Mouse (Mus musculus) liver, embryonic 15.5 days (tissue): ENCODE data around the gene Zup1. TPM values are rescaled to one million over a fixed set of nuclear protein-coding genes. Genes with fewer than 3 reads are reported as not detected.
"Not testable (repeated sequence)": the region's sequence is repeated elsewhere in the genome, so short reads cannot be mapped to it uniquely, and the experiment has no call there.

ENCODE experiments used
- ATAC-seq: fragments of 200-750 bp; cut with Nextera tagmentation; 2 replicates; pipeline ENCODE4 v1.8.0; 2017; ENCODE audit warnings: moderate number of reproducible peaks, mild to moderate bottlenecking, moderate library complexity; ENCODE audit not compliant: insufficient read depth
- H3K27ac ChIP-seq: fragments of 300-500 bp; sonication (generic); replicated peaks from 2 replicates; pipeline ENCODE4 v1.5.1; 2015; ENCODE audit warnings: mild to moderate bottlenecking, inconsistent platforms
- H3K27me3 ChIP-seq: fragments of 300-500 bp; sonication (generic); 2 replicates; pipeline ENCODE4 v1.6.1; 2015; ENCODE audit warnings: mild to moderate bottlenecking, inconsistent platforms
- H3K36me3 ChIP-seq: fragments of 300-500 bp; sonication (generic); replicated peaks from 2 replicates; pipeline ENCODE4 v1.6.1; 2015; ENCODE audit warnings: moderate library complexity, mild to moderate bottlenecking, inconsistent platforms
- H3K4me1 ChIP-seq: fragments of 300-500 bp; sonication (generic); replicated peaks from 2 replicates; pipeline ENCODE4 v1.6.1; 2015; ENCODE audit warnings: inconsistent platforms
- H3K4me2 ChIP-seq: fragments of 300-500 bp; sonication (generic); 2 replicates; pipeline ENCODE4 v1.6.1; 2015; ENCODE audit warnings: moderate library complexity, mild to moderate bottlenecking, inconsistent platforms
- H3K4me3 ChIP-seq: fragments of 300-500 bp; sonication (generic); replicated peaks from 2 replicates; pipeline ENCODE4 v1.5.1; 2015; ENCODE audit warnings: mild to moderate bottlenecking, inconsistent platforms
- H3K9ac ChIP-seq: fragments of 300-500 bp; sonication (generic); 2 replicates; pipeline ENCODE4 v1.6.1; 2015; ENCODE audit warnings: moderate library complexity, mild to moderate bottlenecking, inconsistent platforms
- H3K9me3 ChIP-seq: fragments of 300-500 bp; sonication (generic); replicated peaks from 2 replicates; pipeline ENCODE4 v1.6.1; 2016; ENCODE audit warnings: inconsistent platforms
- WGBS: fragments of 180-500 bp; shearing (Covaris S2); methylation state at CpG from one replicate; pipeline ENCODE4 v1.1.7; 2015; ENCODE audit warnings: mixed read lengths; ENCODE audit not compliant: insufficient replicate concordance; 5-methylcytosine and 5-hydroxymethylcytosine counted together
- polyA plus RNA-seq: library from polyadenylated mRNA; unstranded; fragments of >200 nt; fragmentation: Nextera tagmentation; extraction: Ambion mirVana; gene quantifications from 2 replicates; pipeline ENCODE4 v1.2.1, GENCODE M21; 2015

Gene Zup1
- 7.6 and 7.7 TPM in 2 replicates for polyA plus RNA-seq

GRCm38 (mm10) chr10:33950803-33951583, at the start of gene Zup1:
Gene Zup1, minus strand, starts transcription at chr10:33951269.
- Histone ChIP-seq H3K4me1 (peaks cover 15% of the 10 kb centered on the region), H3K27me3 (no peaks in the 10 kb centered on the region), H3K9me3 (no peaks in the 10 kb centered on the region), H3K27ac (peak within 1 kb of the TSS; percentile 90), H3K36me3 (peaks cover 11% of the 10 kb centered on the region), H3K4me2 (peak within 1 kb of the TSS; percentile 76), H3K9ac (peak within 1 kb of the TSS; percentile 89), H3K4me3 (peak within 1 kb of the TSS; percentile 93)
- ATAC-seq, result peak; percentile 96
- 3% methylated on average over 42 of the region's 42 CpGs for WGBS

- H3K9me3 ChIP-seq, result no peaks in the 10 kb centered on the region
- no peak overlapping the region for H3K27ac ChIP-seq
- H3K4me3 ChIP-seq, result no peak overlapping the region
- peaks cover 32% of the 10 kb centered on the region for H3K36me3 ChIP-seq
- H3K27me3 ChIP-seq, result no peaks in the 10 kb centered on the region
- H3K4me2 ChIP-seq, result no peak overlapping the region
- ATAC-seq, result 0 out of 2 replicates have a peak, but pooled peaks have one; percentile 28
- H3K9ac ChIP-seq, result no peak overlapping the region
- peaks cover 6% of the 10 kb centered on the region; the same call in 1 of the 2 replicates for H3K4me1 ChIP-seq
Measured at GRCm38 (mm10) chr10:33998397-33998796, 47.3 kb upstream of the Zup1 start.

- ATAC-seq, H3K4me3 ChIP-seq, H3K4me1 ChIP-seq, H3K9ac ChIP-seq, H3K27me3 ChIP-seq, H3K27ac ChIP-seq, H3K4me2 ChIP-seq, H3K9me3 ChIP-seq: not testable (repeated sequence)
- peaks cover 39% of the 10 kb centered on the region for H3K36me3 ChIP-seq
- 79% methylated on average over 6 of the region's 8 CpGs for WGBS
Measured at GRCm38 (mm10) chr10:33996686-33997085, 45.6 kb upstream of the Zup1 start.

GRCm38 (mm10) chr10:33986771-33987170, 35.7 kb upstream of the Zup1 start:
- H3K9ac ChIP-seq, result no peak overlapping the region
- peaks cover 4% of the 10 kb centered on the region; the same call in 1 of the 2 replicates for H3K36me3 ChIP-seq
- H3K4me1 ChIP-seq, result no peaks in the 10 kb centered on the region
- H3K4me2 ChIP-seq, result no peak overlapping the region
- ATAC-seq, result no peak
- H3K27ac ChIP-seq, result no peak overlapping the region
- H3K9me3 ChIP-seq, result no peaks in the 10 kb centered on the region
- no peak overlapping the region for H3K4me3 ChIP-seq
- WGBS, result 8% methylated on average over 4 of the region's 4 CpGs
- no peaks in the 10 kb centered on the region for H3K27me3 ChIP-seq

- Histone ChIP-seq H3K36me3 (no peaks in the 10 kb centered on the region), H3K9me3 (no peaks in the 10 kb centered on the region), H3K27me3 (no peaks in the 10 kb centered on the region), H3K4me1 (no peaks in the 10 kb centered on the region), H3K27ac (no peak overlapping the region), H3K4me3 (no peak overlapping the region), H3K9ac (no peak overlapping the region), H3K4me2 (no peak overlapping the region)
- WGBS, result 80% methylated on average over 7 of the region's 7 CpGs
- no peak for ATAC-seq
Measured at GRCm38 (mm10) chr10:33974781-33975494, 23.9 kb upstream of the Zup1 start.

GRCm38 (mm10) chr10:33952509-33952908, 1.4 kb upstream of the Zup1 start:
- H3K27ac ChIP-seq, result no peak overlapping the region
- no peaks in the 10 kb centered on the region for H3K27me3 ChIP-seq
- H3K9me3 ChIP-seq, result no peaks in the 10 kb centered on the region
- no peak overlapping the region for H3K4me3 ChIP-seq
- no peak overlapping the region for H3K4me2 ChIP-seq
- no peak overlapping the region for H3K9ac ChIP-seq
- no peak for ATAC-seq
- peaks cover 15% of the 10 kb centered on the region for H3K4me1 ChIP-seq
- WGBS, result 75% methylated on average over 3 of the region's 3 CpGs
- peaks cover 11% of the 10 kb centered on the region for H3K36me3 ChIP-seq

- Histone ChIP-seq H3K9ac (no peak overlapping the region), H3K4me3 (no peak overlapping the region), H3K4me2 (no peak overlapping the region), H3K9me3 (no peaks in the 10 kb centered on the region), H3K27ac (no peak overlapping the region), H3K36me3 (peaks cover 37% of the 10 kb centered on the region), H3K4me1 (peaks cover 11% of the 10 kb centered on the region), H3K27me3 (no peaks in the 10 kb centered on the region)
- ATAC-seq, result no peak
- 73% methylated on average over 2 of the region's 2 CpGs for WGBS
Measured at GRCm38 (mm10) chr10:33946336-33946735, 4.7 kb downstream of the Zup1 start.

GRCm38 (mm10) chr10:33945390-33945789, 5.7 kb downstream of the Zup1 start:
- no peak for ATAC-seq

GRCm38 (mm10) chr10:33940702-33941101, 10.4 kb downstream of the Zup1 start:
- Histone ChIP-seq H3K4me1 (no peaks in the 10 kb centered on the region), H3K4me2 (no peak overlapping the region), H3K9me3 (no peaks in the 10 kb centered on the region), H3K4me3 (no peak overlapping the region), H3K27me3 (no peaks in the 10 kb centered on the region), H3K27ac (no peak overlapping the region), H3K36me3 (peaks cover 58% of the 10 kb centered on the region), H3K9ac (no peak overlapping the region)
- ATAC-seq, result no peak

More at GRCm38 (mm10) chr10:33945390-33945789, 5.7 kb downstream of the Zup1 start:
- H3K4me1 ChIP-seq, result peaks cover 6% of the 10 kb centered on the region
- no peak overlapping the region for H3K4me3 ChIP-seq
- WGBS, result 75% methylated on average over 3 of the region's 3 CpGs
- H3K27me3 ChIP-seq, result no peaks in the 10 kb centered on the region
- H3K36me3 ChIP-seq, result peaks cover 40% of the 10 kb centered on the region
- H3K9me3 ChIP-seq, result no peaks in the 10 kb centered on the region
- H3K27ac ChIP-seq, result no peak overlapping the region
- no peak overlapping the region for H3K9ac ChIP-seq
- no peak overlapping the region for H3K4me2 ChIP-seq

- H3K4me1 ChIP-seq, result no peaks in the 10 kb centered on the region
- no peaks in the 10 kb centered on the region for H3K9me3 ChIP-seq
- ATAC-seq, result no peak
- H3K9ac ChIP-seq, result no peak overlapping the region
- no peaks in the 10 kb centered on the region for H3K27me3 ChIP-seq
- H3K27ac ChIP-seq, result no peak overlapping the region
- no peak overlapping the region for H3K4me3 ChIP-seq
- H3K36me3 ChIP-seq, result no peaks in the 10 kb centered on the region
- WGBS, result 7% methylated on average over 6 of the region's 6 CpGs
- peak overlapping the region; percentile 57 for H3K4me2 ChIP-seq
Measured at GRCm38 (mm10) chr10:33905489-33905888, 45.6 kb downstream of the Zup1 start.
